Mouse (Mus musculus) megakaryocyte, adult 5-6 weeks (primary cell): ENCODE data around the gene Cers2. TPM values are rescaled to one million over a fixed set of nuclear protein-coding genes. Genes with fewer than 3 reads are reported as not detected.
A peak's percentile ranks its signal among the peaks of the same experiment; 100 is the strongest.

Source experiments
- ATAC-seq: 2 replicates; pipeline ENCODE4 v1.8.0; 2016; ENCODE audit warnings: mild to moderate bottlenecking, inconsistent platforms; ENCODE audit not compliant: poor library complexity, severe bottlenecking
- total RNA-seq, 2 experiments: library from RNA; stranded (forward) in 1 of 2; stranded (reverse) in 1 of 2; fragments of 153-499, 151-499 nt in 1 of 2; fragments of 221-1000, 200-1000 nt in 1 of 2; gene quantifications; 2 replicates each; pipeline versions ENCODE4 v1.2.3 to v1.2.4; 2015 to 2017

Cers2 gene
- total RNA-seq, 2 experiments from 2014 or later = 86.0 to 184 TPM

GRCm38 (mm10) chr3:95287541-95287940 is 27.1 kb upstream of the Cers2 start:
- ATAC-seq = no peak

GRCm38 (mm10) chr3:95289419-95289818 is 25.2 kb upstream of the Cers2 start:
- no peak for ATAC-seq

DNA sequence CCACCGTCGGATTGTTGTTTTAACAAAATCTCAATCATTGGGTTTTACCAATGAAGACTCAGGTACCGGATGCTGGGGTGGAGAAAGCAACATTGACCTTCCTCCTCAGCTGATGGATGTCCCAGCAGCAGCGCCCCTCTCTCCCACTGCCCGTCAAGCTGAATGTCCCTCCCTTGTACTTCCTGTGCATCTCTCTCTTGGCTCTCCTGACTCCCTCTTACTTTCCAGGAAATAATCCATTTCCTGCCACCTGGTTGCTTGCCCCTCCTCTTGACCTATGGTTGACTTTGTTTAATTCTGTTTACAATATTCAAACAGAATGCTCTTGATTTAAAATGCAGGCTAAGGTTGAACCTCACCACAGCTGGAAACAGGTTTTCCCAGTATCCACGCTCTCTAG is 24.4 kb upstream of the Cers2 start:
- ATAC-seq = no peak

GRCm38 (mm10) chr3:95291041-95291440 is 23.6 kb upstream of the Cers2 start:
- ATAC-seq = no peak

- ATAC-seq = no peak
Observed at GRCm38 (mm10) chr3:95292899-95293298, 21.7 kb upstream of the Cers2 start.

DNA sequence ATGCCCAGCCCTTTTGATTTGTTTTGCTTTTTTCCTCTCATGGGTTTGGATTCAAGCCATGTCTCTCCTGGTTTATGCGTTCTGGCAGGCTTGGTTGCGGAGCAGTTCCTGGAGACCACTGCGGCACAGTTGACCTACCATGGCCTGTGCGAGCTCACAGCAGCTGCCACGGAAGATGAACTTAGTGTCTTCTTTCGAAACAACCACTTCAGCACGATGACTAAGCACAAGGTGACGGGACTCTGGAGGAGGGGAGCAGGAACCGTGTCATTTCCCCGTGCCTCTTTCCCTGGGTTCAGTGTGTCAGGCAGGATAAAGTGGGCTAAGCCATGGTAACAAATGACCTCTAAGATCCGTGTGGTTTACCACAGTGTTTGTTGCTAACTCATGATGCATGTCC is 21.1 kb upstream of the Cers2 start:
- ATAC-seq = peak; percentile 93

GRCm38 (mm10) chr3:95294316-95294715 is 20.3 kb upstream of the Cers2 start:
- peak; percentile 41 for ATAC-seq

DNA sequence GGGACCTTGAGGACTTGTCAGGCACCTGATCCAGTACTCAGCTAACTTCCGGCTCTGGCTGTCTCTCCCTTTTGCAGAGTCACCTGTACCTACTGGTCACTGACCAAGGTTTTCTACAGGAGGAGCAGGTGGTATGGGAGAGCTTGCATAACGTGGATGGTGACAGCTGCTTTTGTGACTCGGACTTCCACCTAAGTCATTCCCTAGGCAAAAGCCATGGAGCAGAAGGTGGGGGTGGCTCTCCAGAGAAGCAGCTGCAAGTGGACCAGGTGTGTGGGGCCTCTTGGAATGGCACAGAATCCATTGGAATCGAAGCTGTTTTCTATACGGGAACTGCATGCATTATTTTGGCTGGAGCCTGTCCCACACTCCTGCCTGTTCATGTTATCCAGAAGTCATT is 19.9 kb upstream of the Cers2 start:
- peak; percentile 12 for ATAC-seq

- no peak for ATAC-seq
Observed at GRCm38 (mm10) chr3:95295321-95296102, 19.1 kb upstream of the Cers2 start.

GRCm38 (mm10) chr3:95296103-95296469 is 18.5 kb upstream of the Cers2 start:
- peak; percentile 47 for ATAC-seq

DNA sequence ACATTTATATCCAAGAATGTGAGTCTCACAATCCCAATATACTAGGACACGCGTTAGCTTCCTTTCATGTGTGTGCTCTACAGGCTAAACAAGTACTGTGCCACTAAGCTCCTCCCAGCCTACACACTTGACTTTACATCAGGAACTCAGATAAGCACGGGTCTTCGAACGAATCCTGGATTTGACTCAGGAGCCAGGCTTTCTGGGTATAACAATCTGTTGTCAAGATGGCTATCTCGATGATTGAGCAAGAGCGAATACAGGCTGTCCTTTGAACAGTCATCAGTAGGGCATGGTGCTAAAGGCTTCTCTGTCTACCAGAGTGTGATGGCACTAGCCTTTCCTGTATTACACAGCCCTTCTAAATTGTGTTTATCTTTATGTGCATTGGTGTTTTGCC is 16.6 kb upstream of the Cers2 start:
- ATAC-seq = no peak

GRCm38 (mm10) chr3:95301204-95301796 is 13.3 kb upstream of the Cers2 start:
- ATAC-seq = no peak

- ATAC-seq = no peak
Observed at GRCm38 (mm10) chr3:95306244-95306643, 8.3 kb upstream of the Cers2 start.

DNA sequence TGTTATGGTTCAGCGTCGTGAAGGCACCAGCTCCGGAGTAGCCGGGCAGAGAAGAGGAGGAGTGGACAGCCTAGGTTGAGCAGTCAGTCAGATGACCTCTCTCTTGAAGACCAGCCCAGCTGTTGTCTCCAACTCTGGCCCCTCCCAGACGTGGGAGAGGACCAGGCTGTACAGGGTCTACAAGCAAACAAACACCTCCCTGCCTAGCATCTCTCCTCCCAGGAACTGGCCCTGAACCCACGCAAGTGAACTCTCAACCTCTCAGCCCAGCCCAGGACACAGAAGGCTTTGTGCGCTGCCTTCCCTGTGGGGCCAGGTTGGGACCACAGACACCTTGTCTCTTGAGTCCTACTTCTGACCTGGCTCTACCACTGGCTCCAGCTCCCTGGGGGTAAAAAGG is 7.5 kb upstream of the Cers2 start, which contains the start of gene Anxa9:
Gene Anxa9, minus strand, starts transcription at position 77 of the 400 bp plus-strand sequence.
- no peak for ATAC-seq

DNA sequence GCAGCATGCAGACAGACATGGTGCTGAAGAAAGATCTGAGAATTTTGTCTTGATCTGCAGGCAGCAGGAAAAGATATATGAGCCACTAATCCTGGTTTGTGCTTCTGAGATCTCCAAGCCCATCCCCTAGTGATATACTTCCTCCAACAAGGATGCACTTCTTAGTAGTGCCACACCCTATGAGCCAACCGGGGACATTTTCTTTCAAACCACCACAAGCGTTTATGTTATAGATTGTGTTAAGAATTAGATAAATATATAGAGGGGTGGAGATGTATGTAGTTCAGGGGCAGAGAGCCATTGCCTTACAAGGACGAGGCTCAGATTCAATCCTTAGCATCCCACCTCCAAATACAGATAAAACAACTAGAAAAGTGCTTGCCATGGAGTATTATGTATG is 4.1 kb upstream of the Cers2 start:
- no peak for ATAC-seq

GRCm38 (mm10) chr3:95310968-95311882 is 3.4 kb upstream of the Cers2 start:
- peak; percentile 38 for ATAC-seq

GRCm38 (mm10) chr3:95312623-95313022 is 2.0 kb upstream of the Cers2 start:
- peak; percentile 67 for ATAC-seq

GRCm38 (mm10) chr3:95313476-95313875 is 1.1 kb upstream of the Cers2 start:
- no peak for ATAC-seq

GRCm38 (mm10) chr3:95314075-95314474 is 516 bp upstream of the Cers2 start:
- ATAC-seq = no peak

- ATAC-seq = peak; percentile 80
Observed at GRCm38 (mm10) chr3:95315094-95315843, 678 bp downstream of the Cers2 start.
